Mouse (Mus musculus): Measurements from ENCODE around the gene Iscu.

GRCm38 (mm10) chr5:113755347-113756030, 17.1 kb upstream of the Iscu start:
- TF ChIP-seq MAFK (IDR thresholded peaks at IDR 0.05; ENCODE audit: insufficient read depth, low read depth, low read length) = no peak
- no peak for TF ChIP-seq HCFC1 (IDR thresholded peaks at IDR 0.05; ENCODE audit: borderline replicate concordance, insufficient read depth, low read length)
- TF ChIP-seq CHD2 (IDR thresholded peaks at IDR 0.05; ENCODE audit: low read depth, low read length) = no peak
- no peak for TF ChIP-seq ZC3H11A (IDR thresholded peaks at IDR 0.05; ENCODE audit: borderline replicate concordance, low read depth, low read length)

All from ES-E14 (cell line).